Mouse (Mus musculus) right cerebral cortex, postnatal 36 days (tissue): ENCODE measurements around the gene Hand1.
"Not testable (repeated sequence)": the region's sequence is repeated elsewhere in the genome, so short reads cannot be mapped to it uniquely, and the experiment has no call there.

Experiments
- DNase-seq, 2 experiments: peaks; one replicate each; pipeline ENCODE4 v3.0.0; 2022; ENCODE audit warnings: low spot score in 2 of 2, mixed read lengths in 1 of 2

Gene Hand1

GRCm38 (mm10) chr11:57832552-57833201 is at the start of gene Hand1:
Hand1 (minus strand) TSS chr11:57832818.
- DNase-seq, result no peak

GRCm38 (mm10) chr11:57876157-57876556 is 43.5 kb upstream of the Hand1 start:
- no peak for DNase-seq

- no peak for DNase-seq
Observed at GRCm38 (mm10) chr11:57873014-57873413, 40.4 kb upstream of the Hand1 start.

- DNase-seq, result no peak
Observed at GRCm38 (mm10) chr11:57868753-57869460, 36.3 kb upstream of the Hand1 start.

- DNase-seq, result no peak
Observed at GRCm38 (mm10) chr11:57866466-57866865, 33.8 kb upstream of the Hand1 start.

- DNase-seq, result no peak
Observed at GRCm38 (mm10) chr11:57864577-57864976, 32.0 kb upstream of the Hand1 start.

- no peak for DNase-seq
Observed at GRCm38 (mm10) chr11:57862088-57862487, 29.5 kb upstream of the Hand1 start.

- DNase-seq, result no peak
Observed at GRCm38 (mm10) chr11:57857709-57858108, 25.1 kb upstream of the Hand1 start.

- no peak for DNase-seq
Observed at GRCm38 (mm10) chr11:57853571-57853970, 21.0 kb upstream of the Hand1 start.

- DNase-seq, result no peak
Observed at GRCm38 (mm10) chr11:57850931-57851330, 18.3 kb upstream of the Hand1 start.

GRCm38 (mm10) chr11:57850298-57850697 is 17.7 kb upstream of the Hand1 start:
- DNase-seq, result no peak

GRCm38 (mm10) chr11:57847396-57847795 is 14.8 kb upstream of the Hand1 start:
- DNase-seq, result no peak

GRCm38 (mm10) chr11:57846421-57847363 is 14.1 kb upstream of the Hand1 start:
- not testable (repeated sequence) for DNase-seq

- no peak for DNase-seq
Observed at GRCm38 (mm10) chr11:57841391-57841790, 8.8 kb upstream of the Hand1 start.

- no peak for DNase-seq
Observed at GRCm38 (mm10) chr11:57840986-57841385, 8.4 kb upstream of the Hand1 start.

GRCm38 (mm10) chr11:57837861-57838680 is 5.5 kb upstream of the Hand1 start:
- DNase-seq, result no peak

GRCm38 (mm10) chr11:57836872-57837680 is 4.5 kb upstream of the Hand1 start:
- DNase-seq, result no peak

GRCm38 (mm10) chr11:57836401-57836800 is 3.8 kb upstream of the Hand1 start:
- no peak for DNase-seq

- no peak for DNase-seq
Observed at GRCm38 (mm10) chr11:57835931-57836330, 3.3 kb upstream of the Hand1 start.

GRCm38 (mm10) chr11:57835331-57835730 is 2.7 kb upstream of the Hand1 start:
- DNase-seq, result no peak

- no peak for DNase-seq
Observed at GRCm38 (mm10) chr11:57834031-57834430, 1.4 kb upstream of the Hand1 start.
